Mouse (Mus musculus): ENCODE measurements around the gene Apbb2. TPM values are rescaled to one million over a fixed set of nuclear protein-coding genes. Genes with fewer than 3 reads are reported as not detected.

Apbb2 gene
- polyA plus RNA-seq, 1 experiment from 2014 or later: 39.3 TPM

GRCm38 (mm10) chr5:66607801-66608200 is 10.8 kb downstream of the Apbb2 start:
- Histone ChIP-seq H3K27me3 (replicated peaks; ENCODE audit: control insufficient read depth, insufficient read depth, low read length) (no peaks in the 10 kb centered on the region), H3K27ac (ENCODE audit: low read depth) (no peak overlapping the region), H3K4me3 (ENCODE audit: low read depth, low read length) (no peak overlapping the region), H3K9me3 (ENCODE audit: control insufficient read depth, low read length) (no peaks in the 10 kb centered on the region), H3K4me1 (replicated peaks; ENCODE audit: control insufficient read depth, insufficient read depth, low read length) (peaks cover 10% of the 10 kb centered on the region), H3K9ac (ENCODE audit: low read length) (no peak overlapping the region), H3K36me3 (ENCODE audit: control insufficient read depth, insufficient read depth, low read length) (no peaks in the 10 kb centered on the region), H3K4me2 (ENCODE audit: low read length) (no peak overlapping the region)
- no peak for ATAC-seq (replicated peaks; ENCODE audit: low FRiP score, low TSS enrichment, low read depth)
- 87% methylated on average over 10 of the region's 10 CpGs for WGBS
- DNase-seq (ENCODE audit: low spot score): no peak

GRCm38 (mm10) chr5:66607201-66607600 is 11.4 kb downstream of the Apbb2 start:
- Histone ChIP-seq H3K9me3 (ENCODE audit: control insufficient read depth, low read length) (no peaks in the 10 kb centered on the region), H3K4me2 (ENCODE audit: low read length) (no peak overlapping the region), H3K27ac (ENCODE audit: low read depth) (no peak overlapping the region), H3K9ac (ENCODE audit: low read length) (no peak overlapping the region), H3K4me1 (replicated peaks; ENCODE audit: control insufficient read depth, insufficient read depth, low read length) (peaks cover 14% of the 10 kb centered on the region), H3K36me3 (ENCODE audit: control insufficient read depth, insufficient read depth, low read length) (no peaks in the 10 kb centered on the region), H3K27me3 (replicated peaks; ENCODE audit: control insufficient read depth, insufficient read depth, low read length) (no peaks in the 10 kb centered on the region), H3K4me3 (ENCODE audit: low read depth, low read length) (no peak overlapping the region)
- DNase-seq (ENCODE audit: low spot score) (no peak), ATAC-seq (replicated peaks; ENCODE audit: low FRiP score, low TSS enrichment, low read depth) (no peak)
- 74% methylated on average over 4 of the region's 4 CpGs for WGBS

- H3K9ac ChIP-seq (ENCODE audit: low read length): no peak overlapping the region
- no peak overlapping the region for H3K4me3 ChIP-seq (ENCODE audit: low read depth, low read length)
- ATAC-seq (replicated peaks; ENCODE audit: low FRiP score, low TSS enrichment, low read depth): no peak
- WGBS: 87% methylated on average over 11 of the region's 11 CpGs
- H3K36me3 ChIP-seq (ENCODE audit: control insufficient read depth, insufficient read depth, low read length): no peaks in the 10 kb centered on the region
- no peaks in the 10 kb centered on the region for H3K27me3 ChIP-seq (replicated peaks; ENCODE audit: control insufficient read depth, insufficient read depth, low read length)
- H3K27ac ChIP-seq (ENCODE audit: low read depth): no peak overlapping the region
- H3K9me3 ChIP-seq (ENCODE audit: control insufficient read depth, low read length): no peaks in the 10 kb centered on the region
- DNase-seq (ENCODE audit: low spot score): no peak
- H3K4me1 ChIP-seq (replicated peaks; ENCODE audit: control insufficient read depth, insufficient read depth, low read length): peaks cover 14% of the 10 kb centered on the region
- H3K4me2 ChIP-seq (ENCODE audit: low read length): no peak overlapping the region
Measured at GRCm38 (mm10) chr5:66605636-66606035, 12.9 kb downstream of the Apbb2 start.

GRCm38 (mm10) chr5:66604423-66604822 is 14.2 kb downstream of the Apbb2 start:
- Histone ChIP-seq H3K36me3 (ENCODE audit: control insufficient read depth, insufficient read depth, low read length) (no peaks in the 10 kb centered on the region), H3K27me3 (replicated peaks; ENCODE audit: control insufficient read depth, insufficient read depth, low read length) (no peaks in the 10 kb centered on the region), H3K4me3 (ENCODE audit: low read depth, low read length) (no peak overlapping the region), H3K9me3 (ENCODE audit: control insufficient read depth, low read length) (no peaks in the 10 kb centered on the region), H3K4me2 (ENCODE audit: low read length) (no peak overlapping the region), H3K4me1 (replicated peaks; ENCODE audit: control insufficient read depth, insufficient read depth, low read length) (peaks cover 14% of the 10 kb centered on the region), H3K27ac (ENCODE audit: low read depth) (no peak overlapping the region), H3K9ac (ENCODE audit: low read length) (no peak overlapping the region)
- ATAC-seq (replicated peaks; ENCODE audit: low FRiP score, low TSS enrichment, low read depth) (no peak), DNase-seq (ENCODE audit: low spot score) (no peak)
- WGBS: 70% methylated on average over 4 of the region's 4 CpGs

- Histone ChIP-seq H3K4me3 (ENCODE audit: low read depth, low read length) (no peak overlapping the region), H3K9me3 (ENCODE audit: control insufficient read depth, low read length) (no peaks in the 10 kb centered on the region), H3K9ac (ENCODE audit: low read length) (no peak overlapping the region), H3K4me2 (ENCODE audit: low read length) (no peak overlapping the region), H3K4me1 (replicated peaks; ENCODE audit: control insufficient read depth, insufficient read depth, low read length) (peaks cover 14% of the 10 kb centered on the region), H3K27ac (ENCODE audit: low read depth) (no peak overlapping the region), H3K27me3 (replicated peaks; ENCODE audit: control insufficient read depth, insufficient read depth, low read length) (no peaks in the 10 kb centered on the region), H3K36me3 (ENCODE audit: control insufficient read depth, insufficient read depth, low read length) (no peaks in the 10 kb centered on the region)
- DNase-seq (ENCODE audit: low spot score) (no peak), ATAC-seq (replicated peaks; ENCODE audit: low FRiP score, low TSS enrichment, low read depth) (no peak)
- WGBS: 30% methylated on average over 8 of the region's 8 CpGs
Measured at GRCm38 (mm10) chr5:66603746-66604145, 14.8 kb downstream of the Apbb2 start.

- H3K4me1 ChIP-seq (replicated peaks; ENCODE audit: control insufficient read depth, insufficient read depth, low read length): peaks cover 14% of the 10 kb centered on the region
- ATAC-seq (replicated peaks; ENCODE audit: low FRiP score, low TSS enrichment, low read depth) (no peak), DNase-seq (ENCODE audit: low spot score) (no peak)
- no peaks in the 10 kb centered on the region for H3K27me3 ChIP-seq (replicated peaks; ENCODE audit: control insufficient read depth, insufficient read depth, low read length)
- no peaks in the 10 kb centered on the region for H3K36me3 ChIP-seq (ENCODE audit: control insufficient read depth, insufficient read depth, low read length)
- H3K27ac ChIP-seq (ENCODE audit: low read depth): no peak overlapping the region
- H3K9me3 ChIP-seq (ENCODE audit: control insufficient read depth, low read length): no peaks in the 10 kb centered on the region
- no peak overlapping the region for H3K4me3 ChIP-seq (ENCODE audit: low read depth, low read length)
- 32% methylated on average over 7 of the region's 7 CpGs for WGBS
- 0 out of 2 replicates have a peak overlapping the region, but pooled peaks have one; percentile 2 for H3K4me2 ChIP-seq (ENCODE audit: low read length)
- no peak overlapping the region for H3K9ac ChIP-seq (ENCODE audit: low read length)
Measured at GRCm38 (mm10) chr5:66603223-66603622, 15.4 kb downstream of the Apbb2 start.

- H3K27me3 ChIP-seq (replicated peaks; ENCODE audit: control insufficient read depth, insufficient read depth, low read length): no peaks in the 10 kb centered on the region
- no peak overlapping the region for H3K27ac ChIP-seq (ENCODE audit: low read depth)
- 24% methylated on average over 9 of the region's 9 CpGs for WGBS
- H3K9ac ChIP-seq (ENCODE audit: low read length): no peak overlapping the region
- ATAC-seq (replicated peaks; ENCODE audit: low FRiP score, low TSS enrichment, low read depth) (no peak), DNase-seq (ENCODE audit: low spot score) (no peak)
- H3K9me3 ChIP-seq (ENCODE audit: control insufficient read depth, low read length): no peaks in the 10 kb centered on the region
- peaks cover 14% of the 10 kb centered on the region for H3K4me1 ChIP-seq (replicated peaks; ENCODE audit: control insufficient read depth, insufficient read depth, low read length)
- H3K4me3 ChIP-seq (ENCODE audit: low read depth, low read length): no peak overlapping the region
- no peaks in the 10 kb centered on the region for H3K36me3 ChIP-seq (ENCODE audit: control insufficient read depth, insufficient read depth, low read length)
- no peak overlapping the region for H3K4me2 ChIP-seq (ENCODE audit: low read length)
Measured at GRCm38 (mm10) chr5:66602287-66602820, 16.2 kb downstream of the Apbb2 start.

- Histone ChIP-seq H3K9ac (ENCODE audit: low read length) (no peak overlapping the region), H3K4me2 (ENCODE audit: low read length) (no peak overlapping the region), H3K27me3 (replicated peaks; ENCODE audit: control insufficient read depth, insufficient read depth, low read length) (no peaks in the 10 kb centered on the region), H3K4me1 (replicated peaks; ENCODE audit: control insufficient read depth, insufficient read depth, low read length) (peaks cover 14% of the 10 kb centered on the region), H3K4me3 (ENCODE audit: low read depth, low read length) (no peak overlapping the region), H3K27ac (ENCODE audit: low read depth) (no peak overlapping the region), H3K36me3 (ENCODE audit: control insufficient read depth, insufficient read depth, low read length) (no peaks in the 10 kb centered on the region), H3K9me3 (ENCODE audit: control insufficient read depth, low read length) (no peaks in the 10 kb centered on the region)
- 79% methylated on average over 8 of the region's 8 CpGs for WGBS
- DNase-seq (ENCODE audit: low spot score): no peak
- ATAC-seq (replicated peaks; ENCODE audit: low FRiP score, low TSS enrichment, low read depth): no peak
Measured at GRCm38 (mm10) chr5:66600415-66600814, 18.2 kb downstream of the Apbb2 start.

- H3K27me3 ChIP-seq (replicated peaks; ENCODE audit: control insufficient read depth, insufficient read depth, low read length): no peaks in the 10 kb centered on the region
- DNase-seq (ENCODE audit: low spot score) (no peak), ATAC-seq (replicated peaks; ENCODE audit: low FRiP score, low TSS enrichment, low read depth) (peak; percentile 53; the same call in 1 of the 2 replicates)
- peaks cover 14% of the 10 kb centered on the region for H3K4me1 ChIP-seq (replicated peaks; ENCODE audit: control insufficient read depth, insufficient read depth, low read length)
- no peak overlapping the region for H3K4me3 ChIP-seq (ENCODE audit: low read depth, low read length)
- H3K4me2 ChIP-seq (ENCODE audit: low read length): no peak overlapping the region
- H3K9me3 ChIP-seq (ENCODE audit: control insufficient read depth, low read length): no peaks in the 10 kb centered on the region
- WGBS: 69% methylated on average over 9 of the region's 9 CpGs
- no peak overlapping the region for H3K9ac ChIP-seq (ENCODE audit: low read length)
- no peak overlapping the region for H3K27ac ChIP-seq (ENCODE audit: low read depth)
- no peaks in the 10 kb centered on the region for H3K36me3 ChIP-seq (ENCODE audit: control insufficient read depth, insufficient read depth, low read length)
Measured at GRCm38 (mm10) chr5:66599888-66600287, 18.7 kb downstream of the Apbb2 start.
